Mouse (Mus musculus) C2C12 (cell line): Measurements from ENCODE around the gene Plcb2. TPM values are rescaled to one million over a fixed set of nuclear protein-coding genes. Genes with fewer than 3 reads are reported as not detected.

Source experiments
- H3K27me3 ChIP-seq: one replicate; pipeline ENCODE4 v1.6.1; 2011; ENCODE audit not compliant: control insufficient read depth, insufficient read depth, insufficient read length
- H3K36me3 ChIP-seq: one replicate; pipeline ENCODE4 v1.6.1; 2011; ENCODE audit not compliant: control insufficient read depth, insufficient read depth
- H3K4me3 ChIP-seq: one replicate; pipeline ENCODE4 v1.5.1; 2011; ENCODE audit warnings: mild to moderate bottlenecking, control low read depth; ENCODE audit not compliant: poor library complexity, insufficient read depth, severe bottlenecking
- H3K79me2 ChIP-seq: one replicate; pipeline ENCODE4 v1.6.1; 2011; ENCODE audit not compliant: control insufficient read depth, insufficient read depth
- H3K79me3 ChIP-seq: one replicate; pipeline ENCODE4 v1.6.1; 2011; ENCODE audit warnings: low read depth, control low read depth
- H3ac ChIP-seq: one replicate; pipeline ENCODE3; 2011; ENCODE audit warnings: low read depth; ENCODE audit not compliant: control insufficient read depth, insufficient read length
- CEBPB ChIP-seq: IDR thresholded peaks from one replicate; pipeline ENCODE4 v1.6.1; 2011; ENCODE audit warnings: low read depth, mild to moderate bottlenecking, control low read depth, moderate library complexity
- CTCF ChIP-seq: IDR thresholded peaks from one replicate; pipeline ENCODE4 v1.5.1; 2011; ENCODE audit not compliant: control insufficient read depth, insufficient read depth, insufficient read length
- FOSL1 ChIP-seq: IDR thresholded peaks from one replicate; pipeline ENCODE4 v1.8.0; 2011; ENCODE audit warnings: mild to moderate bottlenecking, low read length; ENCODE audit not compliant: poor library complexity, insufficient read depth, severe bottlenecking
- MAX ChIP-seq: IDR thresholded peaks from one replicate; pipeline ENCODE4 v1.6.1; 2011; ENCODE audit warnings: mild to moderate bottlenecking, control low read depth
- MYOD1 ChIP-seq: IDR thresholded peaks from one replicate; pipeline ENCODE4 v1.6.1; 2011; ENCODE audit warnings: low read depth; ENCODE audit not compliant: control insufficient read depth, insufficient read length
- MYOG ChIP-seq: IDR thresholded peaks from one replicate; pipeline ENCODE4 v1.6.1; 2011; ENCODE audit not compliant: control insufficient read depth, insufficient read length; ENCODE audit errors: extremely low read depth
- USF1 ChIP-seq: IDR thresholded peaks from one replicate; pipeline ENCODE4 v1.6.1; 2011; ENCODE audit warnings: low read depth, mild to moderate bottlenecking, control low read depth, moderate library complexity
- polyA plus RNA-seq: library from polyadenylated mRNA; unstranded; fragments of >200 nt; fragmentation: generic; extraction: Trizol; gene quantifications from one replicate; pipeline ENCODE4 v1.2.1, GENCODE M21; 2012; ENCODE audit warnings: missing spikeins

Gene Plcb2
- polyA plus RNA-seq, 1 experiment = not detected

GRCm38 (mm10) chr2:118761358-118761757 lies 33.1 kb upstream of the Plcb2 start:
- TF ChIP-seq USF1 = no peak
- no peak for TF ChIP-seq MYOG
- TF ChIP-seq MAX = no peak
- TF ChIP-seq CTCF = peak; percentile 57
- no peak for TF ChIP-seq MYOD1
- peak; percentile 55 for TF ChIP-seq CEBPB
- no peak for TF ChIP-seq FOSL1
- Histone ChIP-seq H3K79me2 (peaks cover 43% of the 10 kb centered on the region), H3K4me3 (peak overlapping the region; percentile 46), H3K27me3 (no peaks in the 10 kb centered on the region), H3ac (peak overlapping the region; percentile 88), H3K79me3 (peaks cover 10% of the 10 kb centered on the region), H3K36me3 (peaks cover 42% of the 10 kb centered on the region)

GRCm38 (mm10) chr2:118760311-118761025 lies 32.2 kb upstream of the Plcb2 start:
- peaks cover 43% of the 10 kb centered on the region for H3K79me2 ChIP-seq
- TF ChIP-seq MYOG (no peak), CEBPB (no peak), USF1 (no peak), FOSL1 (peak; percentile 67), CTCF (no peak), MAX (peak; percentile 64), MYOD1 (no peak)
- peak overlapping the region; percentile 88 for H3ac ChIP-seq
- peaks cover 50% of the 10 kb centered on the region for H3K36me3 ChIP-seq
- H3K27me3 ChIP-seq = no peaks in the 10 kb centered on the region
- peak overlapping the region; percentile 46 for H3K4me3 ChIP-seq
- peaks cover 10% of the 10 kb centered on the region for H3K79me3 ChIP-seq

GRCm38 (mm10) chr2:118759828-118760227 lies 31.6 kb upstream of the Plcb2 start:
- Histone ChIP-seq H3K27me3 (no peaks in the 10 kb centered on the region), H3K79me3 (peaks cover 10% of the 10 kb centered on the region), H3ac (no peak overlapping the region), H3K36me3 (peaks cover 51% of the 10 kb centered on the region), H3K79me2 (peaks cover 43% of the 10 kb centered on the region), H3K4me3 (peak overlapping the region; percentile 46)
- peak; percentile 47 for TF ChIP-seq CTCF
- no peak for TF ChIP-seq MYOG

- no peak overlapping the region for H3ac ChIP-seq
- H3K36me3 ChIP-seq = peaks cover 51% of the 10 kb centered on the region
- no peak overlapping the region for H3K4me3 ChIP-seq
- peaks cover 28% of the 10 kb centered on the region for H3K79me2 ChIP-seq
- H3K27me3 ChIP-seq = no peaks in the 10 kb centered on the region
- H3K79me3 ChIP-seq = peaks cover 9% of the 10 kb centered on the region
- TF ChIP-seq CEBPB = no peak
- TF ChIP-seq FOSL1 = no peak
- no peak for TF ChIP-seq CTCF
Observed at GRCm38 (mm10) chr2:118756103-118756502, 27.9 kb upstream of the Plcb2 start.

- Histone ChIP-seq H3ac (no peak overlapping the region), H3K36me3 (peaks cover 49% of the 10 kb centered on the region), H3K27me3 (no peaks in the 10 kb centered on the region), H3K79me3 (peaks cover 8% of the 10 kb centered on the region), H3K4me3 (no peak overlapping the region), H3K79me2 (peaks cover 21% of the 10 kb centered on the region)
- TF ChIP-seq USF1 (no peak), CEBPB (no peak), MYOD1 (no peak), FOSL1 (no peak), CTCF (no peak), MAX (no peak), MYOG (no peak)
Observed at GRCm38 (mm10) chr2:118755407-118755806, 27.2 kb upstream of the Plcb2 start.

GRCm38 (mm10) chr2:118754143-118754542 lies 25.9 kb upstream of the Plcb2 start:
- Histone ChIP-seq H3K27me3 (no peaks in the 10 kb centered on the region), H3K79me3 (no peaks in the 10 kb centered on the region), H3K79me2 (peaks cover 8% of the 10 kb centered on the region), H3K36me3 (peaks cover 36% of the 10 kb centered on the region), H3K4me3 (no peak overlapping the region), H3ac (no peak overlapping the region)
- no peak for TF ChIP-seq CEBPB
- TF ChIP-seq MYOD1 = no peak
- no peak for TF ChIP-seq MAX
- no peak for TF ChIP-seq MYOG
- TF ChIP-seq CTCF = no peak
- no peak for TF ChIP-seq FOSL1
- no peak for TF ChIP-seq USF1
